Mouse (Mus musculus) forelimb bud, embryonic 11.5 days (tissue): Measurements from ENCODE around the gene Rnf31.

ENCODE experiments used
- DNase-seq: peaks from one replicate; pipeline ENCODE4 v3.0.0-alpha.2; 2012; ENCODE audit warnings: low read depth, low spot score

The Rnf31 gene

GRCm38 (mm10) chr14:55649884-55650283 lies 58.4 kb downstream of the Rnf31 start, which contains the start of gene Tssk4:
Tssk4 (plus strand) TSS chr14:55650184.
- DNase-seq = no peak

DNA sequence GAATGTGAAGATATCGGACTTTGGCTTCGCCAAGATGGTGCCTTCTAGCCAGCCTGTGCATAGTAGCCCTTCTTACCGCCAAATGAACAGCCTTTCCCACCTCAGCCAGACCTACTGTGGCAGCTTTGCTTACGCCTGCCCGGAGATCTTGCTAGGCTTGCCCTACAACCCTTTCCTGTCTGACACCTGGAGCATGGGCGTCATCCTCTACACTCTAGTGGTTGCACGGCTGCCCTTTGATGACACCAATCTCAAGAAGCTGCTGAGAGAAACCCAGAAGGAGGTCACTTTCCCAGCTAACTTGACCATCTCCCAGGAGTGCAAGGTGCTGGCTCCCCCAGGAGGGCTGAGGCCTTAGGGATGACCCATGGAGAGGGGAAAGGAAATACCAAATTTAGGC lies 60.0 kb downstream of the Rnf31 start:
- DNase-seq = no peak
